Mouse (Mus musculus) neutrophil, adult 5-6 weeks (primary cell): ENCODE data around the gene Plekhg4. TPM values are rescaled to one million over a fixed set of nuclear protein-coding genes. Genes with fewer than 3 reads are reported as not detected.

ENCODE experiments used
- ATAC-seq: fragments of 151-379, 151-347 bp; 2 replicates; pipeline ENCODE4 v1.8.0; 2017; ENCODE audit warnings: mild to moderate bottlenecking, moderate TSS enrichment; ENCODE audit not compliant: insufficient number of reproducible peaks, poor library complexity, low FRiP score, severe bottlenecking; ENCODE audit errors: extremely low read depth
- total RNA-seq: library from RNA; stranded (forward); fragments of 200-1000 nt; gene quantifications from 2 replicates; pipeline ENCODE4 v1.2.3, GENCODE M21; 2017

Gene Plekhg4
- total RNA-seq, 1 experiment from 2014 or later, result not detected

GRCm38 (mm10) chr8:105393089-105393787 is 20.2 kb downstream of the Plekhg4 start:
- no peak for ATAC-seq

DNA sequence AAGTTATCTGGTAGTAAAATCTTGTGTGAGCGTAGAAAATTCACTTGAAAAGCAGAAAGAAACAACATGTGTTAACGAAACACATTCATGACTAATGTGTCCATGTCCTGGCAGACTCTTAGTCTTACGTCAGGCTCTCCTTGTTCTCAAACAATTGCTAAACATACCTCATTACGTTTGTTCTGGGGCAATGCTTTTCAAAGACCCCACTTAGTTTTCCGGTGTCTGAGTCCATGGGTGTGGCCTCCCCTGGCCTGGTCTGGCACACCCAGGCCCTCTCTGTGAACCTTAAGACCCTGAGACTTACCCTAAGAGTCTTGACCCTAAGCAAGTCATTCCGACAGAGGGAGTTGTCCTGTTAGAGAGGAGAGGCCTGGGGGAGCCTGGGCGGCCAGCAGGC is 20.8 kb downstream of the Plekhg4 start:
- no peak for ATAC-seq

GRCm38 (mm10) chr8:105397747-105398146 is 24.7 kb downstream of the Plekhg4 start:
- no peak for ATAC-seq

DNA sequence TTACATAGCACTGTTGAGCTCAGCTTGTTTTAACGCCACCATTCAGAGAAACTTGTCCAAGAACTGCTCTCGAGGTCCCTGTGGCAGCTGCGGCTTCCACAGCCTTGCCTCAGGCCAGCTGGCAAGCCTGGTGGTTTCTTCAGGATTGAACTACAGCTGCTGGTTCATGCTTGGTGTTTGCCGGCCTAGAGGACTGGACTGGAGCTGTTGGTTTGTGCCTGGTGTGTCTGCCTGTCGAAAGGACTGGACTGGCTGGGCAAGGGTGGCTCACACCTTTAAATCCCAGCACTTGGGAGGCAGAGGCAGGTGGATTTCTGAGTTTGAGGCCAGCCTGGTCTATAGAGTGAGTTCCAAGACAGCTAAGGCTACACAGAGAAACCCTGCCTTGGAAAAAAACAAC is 26.9 kb downstream of the Plekhg4 start:
- no peak for ATAC-seq

- no peak for ATAC-seq
Measured at GRCm38 (mm10) chr8:105403467-105403866, 30.4 kb downstream of the Plekhg4 start.

DNA sequence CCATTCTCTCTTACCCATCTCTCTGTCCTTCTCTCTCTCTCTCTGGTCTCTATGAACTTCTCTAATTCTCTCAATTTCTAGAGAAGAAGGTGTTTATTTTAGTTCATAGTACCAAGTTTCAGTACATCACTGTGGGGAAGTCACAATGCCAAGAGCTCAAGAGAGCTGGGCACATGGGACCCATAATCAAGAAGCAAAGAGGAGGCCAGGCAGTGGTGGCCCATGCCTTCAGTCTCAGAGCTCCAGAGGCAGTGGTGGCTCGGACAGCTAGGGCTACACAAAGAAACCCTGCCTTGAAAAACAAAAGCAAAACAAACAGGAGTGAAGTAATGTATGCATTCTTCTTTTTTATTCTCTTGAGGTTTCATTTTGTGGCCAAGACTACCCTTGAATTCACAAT is 31.4 kb downstream of the Plekhg4 start:
- no peak for ATAC-seq

- ATAC-seq, result no peak
Measured at GRCm38 (mm10) chr8:105406416-105406815, 33.3 kb downstream of the Plekhg4 start.

DNA sequence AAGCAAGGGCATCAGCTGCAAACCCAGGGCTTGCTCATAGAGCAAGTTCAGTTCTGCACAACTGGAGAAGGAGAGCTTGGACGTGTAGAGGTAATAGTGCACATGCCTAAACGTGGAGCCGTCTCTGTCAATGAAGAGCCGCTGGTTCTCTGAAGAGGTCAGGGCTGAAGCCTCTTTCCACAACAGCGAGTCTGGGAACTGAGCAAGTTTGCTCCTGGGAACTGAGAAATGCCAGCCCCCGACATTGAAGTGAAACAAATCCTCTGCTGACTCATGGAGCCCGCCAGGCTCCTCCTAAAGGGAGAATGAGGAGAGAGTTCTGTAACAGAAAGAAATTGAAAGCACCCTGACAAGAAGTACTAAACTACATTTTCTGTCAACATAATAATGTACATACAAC is 35.3 kb downstream of the Plekhg4 start:
- ATAC-seq, result no peak

DNA sequence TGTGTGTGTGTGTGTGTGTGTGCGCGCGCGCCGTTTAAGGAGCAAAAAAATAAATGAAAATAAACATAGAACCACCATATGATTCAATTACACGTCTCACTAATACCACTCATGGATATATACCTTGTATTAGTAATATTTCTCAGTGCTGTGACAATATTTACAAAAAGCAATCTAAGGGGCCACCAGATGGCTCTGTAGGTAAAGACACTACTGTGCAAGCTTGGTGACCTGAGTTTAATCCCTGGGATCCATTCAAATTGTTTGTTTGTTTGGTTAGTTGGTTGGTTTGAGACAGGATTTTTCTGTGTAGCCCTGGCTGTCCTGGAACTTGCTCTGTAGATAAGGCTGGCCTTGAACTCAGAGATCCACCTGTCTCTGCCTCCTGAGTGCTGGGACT is 36.9 kb downstream of the Plekhg4 start:
- no peak for ATAC-seq

DNA sequence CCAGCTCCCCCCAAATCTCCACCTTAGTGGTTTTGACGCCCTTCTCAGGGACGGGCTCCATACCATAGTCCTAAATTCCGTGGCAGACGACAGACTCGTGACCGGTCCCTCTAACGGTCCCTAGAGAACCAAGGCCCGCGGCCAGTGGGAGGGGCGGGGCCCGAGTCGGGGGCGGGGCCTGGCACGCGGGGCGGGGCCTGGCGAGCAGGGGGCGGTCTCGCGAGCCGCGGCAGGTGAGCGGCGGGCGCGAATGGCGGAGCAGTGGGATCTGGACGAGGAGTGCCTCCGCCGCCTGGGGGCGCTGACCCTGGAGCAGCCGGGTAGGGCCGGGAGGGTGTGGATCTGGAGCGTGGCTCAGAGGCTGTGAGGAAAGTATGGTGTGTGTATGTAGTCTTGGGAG is 40.3 kb downstream of the Plekhg4 start, which contains the start of the genes Kctd19 and Lrrc36:
TSS of gene Kctd19 (minus strand) at position 112 of the 400 bp plus-strand sequence.
TSS of gene Lrrc36 (plus strand) at position 181 of the 400 bp plus-strand sequence.
- no peak for ATAC-seq

- ATAC-seq, result no peak
Measured at GRCm38 (mm10) chr8:105418992-105419391, 45.9 kb downstream of the Plekhg4 start.

GRCm38 (mm10) chr8:105419800-105420199 is 46.7 kb downstream of the Plekhg4 start:
- no peak for ATAC-seq

GRCm38 (mm10) chr8:105422006-105422405 is 48.9 kb downstream of the Plekhg4 start:
- ATAC-seq, result no peak

- ATAC-seq, result no peak
Measured at GRCm38 (mm10) chr8:105426878-105427277, 53.8 kb downstream of the Plekhg4 start.

- no peak for ATAC-seq
Measured at GRCm38 (mm10) chr8:105431743-105432515, 58.9 kb downstream of the Plekhg4 start.

Other genes with a start within 250 kb of the Plekhg4 start
- gene Ces4a, start 241.5 kb upstream of the Plekhg4 start, total RNA-seq, result not detected in 2 replicates
- gene Cbfb, start 202.6 kb upstream of the Plekhg4 start, total RNA-seq, result 130 and 135 TPM in 2 replicates
- gene D230025D16Rik, start 148.1 kb upstream of the Plekhg4 start, total RNA-seq, result 28.0 and 29.0 TPM in 2 replicates
- 0.35 and 0.74 TPM in 2 replicates for gene B3gnt9, start 118.1 kb upstream of the Plekhg4 start, total RNA-seq
- 15.7 and 19.2 TPM in 2 replicates for gene Tradd, start 108.7 kb upstream of the Plekhg4 start, total RNA-seq
- 4.0 and 4.5 TPM in 2 replicates for gene Fbxl8, start 108.6 kb upstream of the Plekhg4 start, total RNA-seq
- gene Hsf4, start 103.5 kb upstream of the Plekhg4 start, total RNA-seq, result not detected in 2 replicates
- not detected in 2 replicates for gene Nol3, start 97.1 kb upstream of the Plekhg4 start, total RNA-seq
- 1.2 and 2.7 TPM in 2 replicates for gene 4931428F04Rik, start 83.4 kb upstream of the Plekhg4 start, total RNA-seq
- gene Exoc3l, start 77.2 kb upstream of the Plekhg4 start, total RNA-seq, result 0.49 and 1.3 TPM in 2 replicates
- gene E2f4, start 75.6 kb upstream of the Plekhg4 start, total RNA-seq, result 42.5 and 47.1 TPM in 2 replicates
- 2.9 and 5.0 TPM in 2 replicates for gene Elmo3, start 67.7 kb upstream of the Plekhg4 start, total RNA-seq
- 3.3 and 4.9 TPM in 2 replicates for gene Lrrc29, start 47.0 kb upstream of the Plekhg4 start, total RNA-seq
- 27.6 and 39.2 TPM in 2 replicates for gene Tmem208, start 46.9 kb upstream of the Plekhg4 start, total RNA-seq
- gene Fhod1, start 25.3 kb upstream of the Plekhg4 start, total RNA-seq, result 21.8 and 22.2 TPM in 2 replicates
- gene Slc9a5, start 24.4 kb upstream of the Plekhg4 start, total RNA-seq, result 0.35 and 0.49 TPM in 2 replicates
- gene Kctd19, start 40.2 kb downstream of the Plekhg4 start, total RNA-seq, result not detected in 2 replicates
- gene Lrrc36, start 40.3 kb downstream of the Plekhg4 start, total RNA-seq, result not detected in 2 replicates
- 4.9 and 9.3 TPM in 2 replicates for gene Tppp3, start 98.3 kb downstream of the Plekhg4 start, total RNA-seq
- 0.47 and 0.86 TPM in 2 replicates for gene Zdhhc1, start 123.6 kb downstream of the Plekhg4 start, total RNA-seq
- not detected in 2 replicates for gene Hsd11b2, start 145.5 kb downstream of the Plekhg4 start, total RNA-seq
- gene Atp6v0d1, start 192.8 kb downstream of the Plekhg4 start, total RNA-seq, result 71.1 and 86.3 TPM in 2 replicates
- gene Ripor1, start 232.0 kb downstream of the Plekhg4 start, total RNA-seq, result 6.2 and 7.6 TPM in 2 replicates